Mouse (Mus musculus) spleen, adult 2 months (tissue): ENCODE results near the gene Atad1. TPM values are rescaled to one million over a fixed set of nuclear protein-coding genes. Genes with fewer than 3 reads are reported as not detected.

Experiments
- DNase-seq, 2 experiments: peaks; one replicate each; pipeline versions ENCODE4 v3.0.0 to v3.0.0-alpha.2; 2012 to 2021; ENCODE audit warnings: low spot score in 2 of 2, low read depth in 1 of 2
- H3K27ac ChIP-seq: fragments of 200-500 bp; 2 replicates; pipeline ENCODE4 v1.5.1; 2012; ENCODE audit warnings: low read length, inconsistent platforms; ENCODE audit not compliant: insufficient read depth
- H3K27me3 ChIP-seq: fragments of 200-500 bp; 2 replicates; pipeline ENCODE4 v1.6.1; 2012; ENCODE audit warnings: mild to moderate bottlenecking, moderate library complexity, low read length, inconsistent platforms; ENCODE audit not compliant: control insufficient read depth, insufficient read depth
- H3K36me3 ChIP-seq: fragments of 200-500 bp; 2 replicates; pipeline ENCODE4 v1.6.1; 2012; ENCODE audit warnings: mild to moderate bottlenecking, low read length, inconsistent platforms; ENCODE audit not compliant: control insufficient read depth, insufficient read depth
- H3K4me1 ChIP-seq: fragments of 200-500 bp; 2 replicates; pipeline ENCODE4 v1.6.1; 2011; ENCODE audit warnings: inconsistent platforms; ENCODE audit not compliant: control insufficient read depth, insufficient read depth, insufficient read length
- H3K4me3 ChIP-seq: fragments of 200-500 bp; 2 replicates; pipeline ENCODE4 v1.5.1; 2011; ENCODE audit warnings: mild to moderate bottlenecking, inconsistent platforms; ENCODE audit not compliant: insufficient read depth, insufficient read length; ENCODE audit errors: extremely low read depth
- CTCF ChIP-seq: fragments of 200-500 bp; IDR thresholded peaks from 2 replicates; pipeline ENCODE4 v1.5.1; 2011; ENCODE audit warnings: mild to moderate bottlenecking, inconsistent platforms; ENCODE audit not compliant: insufficient read depth, insufficient read length, insufficient replicate concordance; ENCODE audit errors: extremely low read depth
- POLR2A ChIP-seq: fragments of 200-500 bp; IDR thresholded peaks from 2 replicates; pipeline ENCODE4 v1.6.1; 2011; ENCODE audit warnings: low read depth, low read length, inconsistent platforms
- WGBS: fragments of 180-500 bp; shearing (Covaris S2); methylation state at CpG from one replicate; pipeline ENCODE4 v1.1.7; 2018; 5-methylcytosine and 5-hydroxymethylcytosine counted together
- polyA plus RNA-seq: library from polyadenylated mRNA; depleted of rRNA; stranded (reverse); fragments of >200 nt; gene quantifications from 2 replicates; pipeline ENCODE4 v1.2.3, GENCODE M21; 2012

Atad1 gene
- polyA plus RNA-seq, 1 experiment, result 5.1 TPM

GRCm38 (mm10) chr19:32760499-32760898, 20.9 kb upstream of the Atad1 start:
- H3K27ac ChIP-seq, result peak overlapping the region; percentile 20
- peak overlapping the region; percentile 47 for H3K4me3 ChIP-seq
- DNase-seq, result peak in 1 of 2 experiments; percentile 59
- peaks cover 2% of the 10 kb centered on the region; the same call in 1 of the 2 replicates for H3K36me3 ChIP-seq
- WGBS, result 8% methylated on average over 6 of the region's 6 CpGs
- no peaks in the 10 kb centered on the region for H3K27me3 ChIP-seq
- TF ChIP-seq CTCF, result no peak
- no peak for TF ChIP-seq POLR2A
- H3K4me1 ChIP-seq, result peaks cover 8% of the 10 kb centered on the region

- H3K4me3 ChIP-seq, result peak overlapping the region; percentile 96
- no peak for DNase-seq
- no peak for TF ChIP-seq CTCF
- TF ChIP-seq POLR2A, result no peak
- no peak overlapping the region for H3K27ac ChIP-seq
- no peaks in the 10 kb centered on the region for H3K27me3 ChIP-seq
- 2% methylated on average over 8 of the region's 8 CpGs for WGBS
- no peaks in the 10 kb centered on the region; the same call in 1 of the 2 replicates for H3K36me3 ChIP-seq
- peaks cover 9% of the 10 kb centered on the region for H3K4me1 ChIP-seq
Observed at GRCm38 (mm10) chr19:32759357-32760024, 19.9 kb upstream of the Atad1 start.

GRCm38 (mm10) chr19:32758793-32759161, 19.2 kb upstream of the Atad1 start:
- H3K27ac ChIP-seq, result peak overlapping the region; percentile 99; the same call in 1 of the 2 replicates
- no peak for DNase-seq
- H3K27me3 ChIP-seq, result no peaks in the 10 kb centered on the region
- WGBS, result under 1% methylated on average over 11 of the region's 11 CpGs
- H3K36me3 ChIP-seq, result no peaks in the 10 kb centered on the region
- no peak for TF ChIP-seq POLR2A
- no peak for TF ChIP-seq CTCF
- H3K4me1 ChIP-seq, result peaks cover 9% of the 10 kb centered on the region
- H3K4me3 ChIP-seq, result peak overlapping the region; percentile 96

GRCm38 (mm10) chr19:32757831-32758792, 18.5 kb upstream of the Atad1 start:
- TF ChIP-seq POLR2A (no peak), CTCF (no peak)
- peak in 1 of 2 experiments; percentile 42 for DNase-seq
- Histone ChIP-seq H3K4me1 (peaks cover 7% of the 10 kb centered on the region), H3K36me3 (no peaks in the 10 kb centered on the region), H3K4me3 (peak overlapping the region; percentile 96), H3K27ac (peak overlapping the region; percentile 99), H3K27me3 (no peaks in the 10 kb centered on the region)
- under 1% methylated on average over 68 of the region's 69 CpGs for WGBS

GRCm38 (mm10) chr19:32756900-32757725, 17.5 kb upstream of the Atad1 start, which contains the start of gene Pten:
Gene Pten (plus strand): TSS chr19:32757497.
- TF ChIP-seq POLR2A (peak; percentile 84), CTCF (no peak)
- Histone ChIP-seq H3K27ac (peak within 1 kb of the TSS; percentile 99), H3K27me3 (no peaks in the 10 kb centered on the region), H3K36me3 (no peaks in the 10 kb centered on the region), H3K4me1 (peaks cover 7% of the 10 kb centered on the region), H3K4me3 (peak within 1 kb of the TSS; percentile 96)
- peak; percentile 85 to 93 for DNase-seq
- under 1% methylated on average over 47 of the region's 77 CpGs for WGBS

GRCm38 (mm10) chr19:32756636-32756899, 17.0 kb upstream of the Atad1 start:
- TF ChIP-seq CTCF (no peak), POLR2A (no peak)
- peak overlapping the region; percentile 86 for H3K4me3 ChIP-seq
- under 1% methylated on average over 14 of the region's 14 CpGs for WGBS

More at GRCm38 (mm10) chr19:32756636-32756899, 17.0 kb upstream of the Atad1 start:
- Histone ChIP-seq H3K27me3 (no peaks in the 10 kb centered on the region), H3K4me1 (peaks cover 7% of the 10 kb centered on the region), H3K27ac (peak overlapping the region; percentile 98), H3K36me3 (no peaks in the 10 kb centered on the region)
- DNase-seq, result no peak
